Mouse (Mus musculus) mature B cell (primary cell): ENCODE measurements around the gene Cxcl9.

ENCODE experiments used
- in situ Hi-C: fragments of 300-500 bp; cut with MboI; formaldehyde crosslinking; loops from 2 replicates; pipeline ENCODE4 v1.14.3; 2019

Gene Cxcl9

GRCm38 (mm10) chr5:92282571-92282970 lies 45.3 kb downstream of the Cxcl9 start:
- in situ Hi-C loops: no loop called here

DNA sequence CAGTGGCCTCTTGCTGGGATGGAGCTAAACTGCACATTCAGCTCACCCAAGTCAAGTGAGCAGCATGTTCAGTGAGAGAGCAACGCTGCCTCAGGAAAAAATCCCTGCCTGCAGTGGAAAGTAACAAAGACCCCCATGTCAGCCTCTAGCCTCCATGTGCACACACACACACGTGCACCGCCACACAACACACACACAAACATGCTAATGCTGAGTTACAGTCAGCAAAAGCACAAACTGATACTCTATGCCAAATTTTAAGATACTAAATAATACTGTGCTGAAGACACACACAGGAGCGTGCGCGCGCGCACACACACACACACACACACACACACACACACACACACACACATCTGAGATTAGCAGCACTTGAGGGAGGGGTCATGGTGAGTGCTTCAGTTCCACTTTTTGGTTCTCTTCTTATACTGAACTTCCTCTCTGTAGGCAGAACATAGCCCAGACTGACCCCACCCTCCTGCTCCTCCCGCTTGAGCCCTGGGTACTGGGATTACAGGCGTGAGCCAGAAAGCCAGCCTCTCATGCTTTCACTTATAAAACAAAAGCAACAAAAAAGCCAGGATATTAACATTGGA lies 48.8 kb downstream of the Cxcl9 start:
- in situ Hi-C loops: no loop called here

DNA sequence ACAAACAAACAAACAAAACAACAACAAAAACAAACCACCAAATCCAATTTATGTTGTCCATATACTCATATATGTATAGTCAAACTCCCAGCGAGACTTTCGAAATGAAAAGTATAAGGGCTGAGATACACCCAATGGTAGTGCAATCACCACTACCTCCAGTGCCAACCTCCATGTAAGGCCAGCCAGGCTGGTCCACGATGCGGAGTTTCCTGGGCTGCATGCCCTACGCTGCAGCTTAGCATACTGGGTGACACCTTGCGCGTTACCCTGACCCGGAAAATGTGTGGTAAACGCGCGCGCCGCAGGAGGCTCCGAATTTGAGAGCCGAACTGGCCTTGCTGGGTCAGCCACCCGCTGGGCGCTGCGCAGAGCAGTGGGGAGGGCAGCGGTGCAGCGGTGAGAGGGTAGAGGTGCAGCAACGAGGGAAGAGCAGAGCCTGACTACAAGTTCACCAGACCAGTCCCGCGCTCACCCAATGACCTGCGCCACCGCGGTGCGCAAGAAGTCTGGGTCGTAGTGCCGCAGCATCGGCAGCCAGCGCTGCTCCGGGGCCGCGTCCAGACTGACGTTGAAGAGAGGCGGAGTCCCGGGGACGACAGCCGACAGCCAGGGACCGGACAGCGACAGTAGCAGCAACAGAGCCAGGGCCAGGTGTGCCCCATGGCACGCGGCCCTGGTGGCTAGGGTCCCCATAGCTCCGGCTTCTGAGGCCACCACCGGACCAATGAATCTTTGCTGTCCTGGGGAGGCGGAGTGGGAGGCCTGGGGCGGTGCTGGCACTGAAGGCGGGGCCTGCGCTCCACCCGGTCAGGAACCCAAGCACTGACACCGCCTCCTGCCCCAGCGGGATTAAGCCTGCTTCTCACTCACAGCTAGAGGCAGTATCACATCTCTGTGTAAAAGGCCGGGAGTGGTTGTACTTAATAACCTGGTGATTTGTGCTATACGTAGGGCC lies 50.2 kb downstream of the Cxcl9 start, which contains the start of gene Naaa:
TSS of gene Naaa (minus strand) at position 734 of the 958 bp plus-strand sequence.
- in situ Hi-C loops: no loop called here
